Mouse (Mus musculus): ENCODE results near the gene Slc12a6.
A peak's percentile ranks its signal among the peaks of the same experiment; 100 is the strongest.
"Not testable (repeated sequence)": the region's sequence is repeated elsewhere in the genome, so short reads cannot be mapped to it uniquely, and the experiment has no call there.

The Slc12a6 gene

DNA sequence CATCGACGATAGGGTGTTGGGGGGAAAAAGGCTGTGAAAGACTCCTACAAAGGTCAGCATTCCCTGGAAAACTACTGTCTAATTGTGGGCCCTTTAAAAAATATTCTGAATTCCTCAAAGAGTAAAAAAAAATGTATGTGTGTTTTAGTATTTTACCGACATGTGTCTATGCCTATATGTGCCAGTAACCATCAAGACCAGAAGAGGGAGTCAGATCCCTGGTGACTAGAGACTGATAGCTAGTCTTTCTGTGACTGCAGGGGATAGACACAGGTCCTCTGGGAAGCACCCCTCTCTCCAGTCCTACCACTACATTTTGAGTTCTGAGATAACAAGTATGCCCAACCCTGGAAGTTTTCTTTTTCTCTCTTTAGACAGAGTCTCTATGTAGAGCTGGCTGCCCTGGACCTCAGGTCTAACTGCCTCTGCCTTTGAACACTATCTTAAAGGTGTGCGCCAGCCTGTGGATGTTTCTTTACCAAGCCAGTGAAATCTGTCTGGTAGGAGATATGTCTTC, 2.8 kb upstream of the Slc12a6 start:
- peak; percentile 58 for DNase-seq (ENCODE audit: low read depth)

DNA sequence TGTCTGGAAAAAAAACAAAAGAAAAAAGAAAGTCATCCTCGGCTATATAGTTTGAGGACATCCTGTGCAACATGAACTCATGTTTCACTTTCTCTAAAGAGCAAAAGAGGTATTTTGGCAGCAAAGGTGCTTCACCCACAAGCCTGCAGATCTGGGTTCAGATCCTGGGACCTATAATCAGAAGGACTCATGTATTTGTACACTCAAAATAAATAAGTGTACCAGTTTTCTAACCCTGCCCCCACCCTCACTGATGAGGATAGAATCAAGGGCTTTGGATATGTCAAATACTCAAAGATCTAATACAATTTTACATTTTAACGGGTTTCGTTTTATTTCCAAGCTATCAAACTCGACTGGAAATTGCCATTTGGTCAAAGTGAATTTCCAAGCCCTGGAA, 1.3 kb upstream of the Slc12a6 start:
- no peak for DNase-seq (ENCODE audit: low read depth)

DNA sequence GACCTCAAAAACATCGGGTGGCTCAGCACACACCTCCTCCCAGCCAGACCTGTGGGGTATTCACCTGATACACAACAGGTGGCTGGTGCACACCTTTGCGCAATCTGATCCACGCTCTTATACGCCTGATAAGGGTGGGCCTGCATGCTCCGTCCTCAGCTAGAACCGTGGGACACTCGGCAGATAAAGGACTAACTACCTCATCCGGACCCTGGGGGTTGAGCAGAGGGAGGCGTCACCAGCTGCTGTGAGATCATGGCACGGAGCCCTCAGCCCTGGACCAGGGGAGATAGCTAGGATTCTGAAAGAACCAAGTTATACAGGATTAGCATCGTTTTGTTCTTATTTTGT, 592 bp downstream of the Slc12a6 start, which contains the start of gene Gm21985:
TSS of gene Gm21985 (plus strand) at position 73 of the 351 bp plus-strand sequence.
- DNase-seq (ENCODE audit: low read depth) = no peak

DNA sequence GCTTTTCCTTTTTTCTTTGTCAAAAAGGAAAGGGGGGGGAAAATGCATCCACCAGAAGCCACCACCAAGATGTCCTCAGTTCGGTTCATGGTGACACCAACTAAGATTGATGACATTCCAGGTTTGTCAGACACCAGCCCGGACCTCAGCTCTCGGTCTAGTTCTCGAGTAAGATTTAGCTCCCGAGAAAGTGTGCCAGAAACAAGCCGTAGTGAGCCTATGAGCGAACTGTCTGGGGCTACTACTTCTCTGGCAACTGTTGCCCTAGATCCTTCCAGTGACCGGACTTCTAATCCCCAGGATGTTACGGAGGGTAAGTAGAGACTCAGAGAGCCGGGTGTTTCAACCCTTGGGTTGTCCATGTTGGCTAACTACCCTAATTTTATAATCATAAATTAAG, 1.2 kb downstream of the Slc12a6 start:
- no peak for DNase-seq (ENCODE audit: low read depth)

DNA sequence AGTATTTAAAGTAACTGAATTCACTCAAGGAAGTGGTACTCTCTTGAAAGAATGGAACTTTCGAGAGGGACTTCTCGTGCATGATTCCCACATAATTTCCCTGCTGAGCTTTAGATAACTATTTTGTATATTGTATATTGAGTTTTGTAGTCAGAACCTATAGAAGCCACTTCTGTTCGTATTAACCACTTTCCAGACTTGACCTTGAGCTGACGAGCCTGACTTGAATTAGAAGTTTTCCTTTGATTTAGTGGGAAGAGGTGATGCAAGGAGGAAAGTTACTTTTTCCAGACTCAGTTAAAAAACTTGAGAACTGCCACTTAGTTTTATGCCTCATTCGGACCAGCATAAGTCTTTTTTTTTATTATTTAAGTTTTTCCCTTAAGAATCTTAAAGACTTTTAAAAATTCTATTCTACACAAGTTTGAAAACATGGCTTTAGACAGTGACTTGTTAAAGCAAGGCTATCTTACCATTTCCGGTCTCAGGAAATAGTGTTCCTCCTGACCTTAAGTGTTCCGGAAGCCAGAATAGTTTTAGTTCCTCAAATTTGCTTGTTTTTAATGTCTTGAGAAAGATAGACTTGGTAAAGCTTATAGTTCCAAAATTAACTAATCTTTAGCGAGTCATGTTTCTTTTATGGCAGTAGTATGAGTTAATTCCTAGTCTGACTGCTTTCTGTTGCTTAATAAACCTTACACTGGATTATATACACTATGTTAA, 2.1 kb downstream of the Slc12a6 start:
- no peak for DNase-seq (ENCODE audit: low read depth)

DNA sequence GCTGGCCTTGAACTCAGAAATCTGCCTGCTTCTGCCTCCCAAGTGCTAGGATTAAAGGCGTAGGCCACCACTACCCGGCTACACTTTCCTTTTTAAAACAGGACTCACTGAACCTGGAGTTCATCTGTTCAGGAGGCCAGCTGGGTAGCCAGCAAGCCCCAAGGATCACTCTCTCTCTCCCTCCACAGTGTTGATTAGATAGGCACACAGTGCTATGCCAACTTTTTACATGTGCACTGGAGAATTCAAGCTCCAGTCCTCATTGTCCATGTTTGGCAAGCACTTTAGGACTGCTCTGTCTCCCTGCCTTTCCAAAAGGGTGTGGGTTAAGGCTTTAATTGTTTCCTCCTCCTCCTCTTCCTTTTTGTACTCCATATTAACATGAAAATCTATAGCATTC, 4.4 kb downstream of the Slc12a6 start:
- DNase-seq (ENCODE audit: low read depth) = no peak

DNA sequence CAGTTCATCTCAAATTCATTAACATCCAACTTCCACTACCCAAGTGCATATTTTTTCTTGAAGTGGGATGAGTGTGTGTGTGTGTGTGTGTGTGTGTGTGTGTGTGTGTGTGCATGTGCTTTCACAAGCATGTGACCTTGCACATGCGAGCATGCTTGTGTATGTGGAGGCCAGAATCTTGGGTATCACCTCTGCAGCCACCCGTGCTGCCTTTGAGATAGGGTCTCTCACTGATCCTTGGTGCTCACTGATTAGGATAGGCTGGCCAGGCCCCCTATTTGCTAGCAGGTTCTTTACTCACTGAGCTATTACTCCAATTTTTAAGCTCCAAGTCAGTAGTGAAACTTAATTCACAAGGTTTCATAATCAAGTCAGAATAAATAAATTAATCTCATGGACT, 7.3 kb downstream of the Slc12a6 start:
- no peak for DNase-seq (ENCODE audit: low read depth)

DNA sequence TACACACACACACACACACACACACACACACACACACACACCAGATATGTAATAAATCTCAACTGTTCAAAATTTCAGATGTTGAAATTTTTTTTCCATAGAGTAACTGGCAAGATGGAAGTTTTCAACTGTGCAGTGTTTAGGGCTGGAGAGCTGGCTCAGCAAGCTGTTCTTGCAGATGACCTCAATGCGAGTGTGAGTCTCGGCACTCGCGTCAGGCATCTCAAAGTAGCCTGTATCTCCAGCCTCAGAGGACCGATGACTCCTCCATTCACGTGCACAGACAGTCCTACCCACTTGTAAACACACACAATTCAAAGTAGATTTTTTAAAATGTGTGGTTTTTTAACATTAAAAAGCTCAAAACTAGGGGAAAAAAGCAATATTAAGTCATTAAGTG, 7.8 kb downstream of the Slc12a6 start:
- no peak for DNase-seq (ENCODE audit: low read depth)

DNA sequence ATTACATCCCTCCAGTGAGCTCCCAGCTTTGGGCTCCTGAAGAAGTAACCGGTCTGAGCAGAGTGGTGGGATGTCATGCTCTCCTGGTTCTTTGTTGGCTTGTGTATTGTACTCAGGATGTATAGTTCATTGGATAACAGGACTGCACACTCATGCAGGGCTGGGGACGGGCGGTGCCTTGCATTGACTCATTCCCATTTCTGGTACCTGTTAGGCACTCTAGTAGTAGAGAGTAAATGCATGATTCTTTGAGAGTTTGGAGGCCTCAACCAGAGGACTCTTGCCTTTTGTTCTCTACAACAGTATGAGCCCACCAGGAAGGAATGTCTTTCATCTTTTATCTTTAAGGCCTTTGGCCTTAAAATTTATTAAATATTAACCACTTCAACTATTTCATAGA, 11.2 kb downstream of the Slc12a6 start:
- DNase-seq (ENCODE audit: low read depth) = no peak

DNA sequence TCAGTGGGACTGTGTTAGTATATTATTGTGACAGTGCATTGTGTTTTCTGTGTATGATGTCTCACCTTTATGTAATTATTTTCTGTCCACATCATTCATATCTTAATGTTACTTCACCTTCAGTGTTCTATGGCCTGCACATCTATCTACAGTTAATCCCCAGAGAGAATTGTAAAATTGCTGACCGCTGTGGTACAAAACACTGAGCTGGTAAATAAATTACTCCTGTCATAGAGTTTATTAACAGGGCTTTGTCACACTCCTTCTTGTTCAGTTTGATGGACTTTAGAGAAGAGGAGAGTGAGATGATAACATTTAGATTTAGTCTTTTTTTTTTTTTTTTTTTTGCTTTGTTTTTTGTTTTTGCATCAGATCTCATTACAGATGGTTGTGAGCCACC, 17.2 kb downstream of the Slc12a6 start:
- DNase-seq (ENCODE audit: low read depth) = no peak

DNA sequence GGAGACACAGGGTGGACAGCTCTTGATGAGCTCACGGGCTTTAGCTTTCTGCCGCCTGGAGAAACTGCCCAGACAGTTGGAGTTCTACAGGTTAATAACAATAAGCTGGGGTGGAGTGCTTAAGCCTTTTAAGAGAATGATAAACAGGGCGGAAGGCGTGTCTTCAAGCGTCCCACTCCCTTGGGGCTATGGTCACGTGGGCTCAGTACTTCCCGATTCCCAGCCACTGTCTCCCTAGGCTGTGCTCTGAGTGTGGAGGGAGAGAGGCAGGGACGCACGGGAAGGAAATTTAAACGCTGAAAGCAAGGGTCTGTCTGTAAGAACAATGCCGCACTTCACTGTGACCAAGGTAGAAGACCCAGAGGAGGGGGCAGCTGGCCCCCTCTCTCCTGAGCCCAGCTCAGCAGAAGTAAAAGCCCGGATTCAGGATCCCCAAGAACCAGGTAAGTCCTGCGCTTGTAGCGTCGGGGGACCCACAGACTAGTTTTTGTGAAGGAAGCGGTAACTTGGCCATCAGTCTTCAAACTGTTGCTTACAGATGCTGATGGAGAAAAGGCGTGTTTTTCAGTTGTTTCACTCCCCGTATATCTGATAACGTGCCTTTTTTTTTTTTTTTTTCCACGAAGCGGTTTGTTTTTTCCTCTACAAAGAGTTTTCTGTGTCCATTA, 18.9 kb downstream of the Slc12a6 start:
- DNase-seq (ENCODE audit: low read depth) = peak; percentile 62

DNA sequence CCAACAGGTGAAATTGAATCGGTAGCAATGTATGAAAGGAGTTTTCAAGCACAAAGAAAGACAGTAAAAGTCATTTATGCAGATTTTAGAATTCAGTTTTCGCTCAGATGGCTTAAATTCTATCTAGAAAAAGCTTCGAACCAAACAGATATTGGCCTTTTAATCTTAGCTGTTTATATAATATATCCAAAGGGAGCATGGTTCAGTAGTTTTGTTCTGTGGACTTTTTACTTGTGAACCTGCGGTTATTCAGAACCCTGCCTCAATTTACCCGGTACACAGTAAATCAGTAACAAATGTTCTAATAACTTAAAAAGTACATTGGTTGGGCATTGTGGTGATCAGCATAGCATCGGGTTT, 19.4 kb downstream of the Slc12a6 start:
- no peak for DNase-seq (ENCODE audit: low read depth)

DNA sequence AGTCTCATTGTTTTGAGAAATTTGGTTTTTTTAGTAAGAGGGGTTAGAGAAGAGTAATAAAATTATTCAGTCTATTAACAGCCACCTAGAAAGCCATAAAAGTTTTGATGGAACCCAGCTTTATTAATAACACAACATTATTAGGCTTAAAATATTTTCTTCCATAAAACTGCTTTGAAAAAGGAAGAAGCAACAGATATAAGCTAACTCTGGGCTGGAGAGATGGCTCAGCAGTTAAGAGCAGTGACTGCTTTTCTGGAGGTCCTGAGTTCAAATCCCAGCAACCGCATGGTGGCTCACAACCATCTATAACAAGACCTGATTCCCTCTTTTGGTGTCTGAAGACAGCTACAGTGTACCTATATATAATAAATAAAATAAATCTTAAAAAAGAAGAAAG, 20.4 kb downstream of the Slc12a6 start:
- DNase-seq (ENCODE audit: low read depth) = not testable (repeated sequence)

DNA sequence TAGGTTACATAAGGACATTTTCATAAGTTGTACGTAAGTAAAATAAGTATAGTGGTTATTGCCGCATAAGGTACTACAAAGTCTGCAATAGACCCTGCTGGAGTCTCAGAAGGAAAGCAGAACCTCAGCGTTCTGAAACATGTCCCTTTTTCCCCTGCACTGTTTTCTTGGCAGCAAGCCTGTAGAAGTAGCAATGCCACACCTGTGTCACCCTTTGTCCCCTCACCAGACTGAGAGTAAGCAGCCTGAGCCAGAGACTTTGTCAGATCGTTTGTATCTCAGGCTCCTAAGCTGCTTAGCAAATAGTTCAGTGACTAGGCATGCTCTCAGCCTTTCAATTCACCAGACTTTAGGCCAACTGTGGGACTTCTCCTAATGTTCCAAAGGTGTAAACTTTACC, 21.4 kb downstream of the Slc12a6 start:
- DNase-seq (ENCODE audit: low read depth) = no peak

DNA sequence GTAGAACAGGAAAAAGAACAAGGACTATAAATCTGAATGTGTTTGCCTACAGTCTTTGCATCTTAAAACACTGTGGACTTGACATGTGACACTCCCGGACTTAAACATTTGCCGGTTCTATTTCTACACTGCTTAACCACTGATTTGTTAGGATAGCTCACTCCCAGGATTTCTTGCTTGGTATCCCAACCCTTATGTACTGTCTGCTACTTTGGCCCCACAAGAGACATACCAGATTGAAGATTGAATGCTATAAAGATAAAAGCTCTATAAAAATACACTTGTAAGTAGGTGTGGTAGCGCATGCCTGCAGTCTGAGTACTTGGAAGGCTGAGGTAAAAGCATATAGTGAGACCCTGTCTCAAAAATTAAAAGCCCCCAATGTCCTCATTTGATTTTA, 23.9 kb downstream of the Slc12a6 start:
- no peak for DNase-seq (ENCODE audit: low read depth)

DNA sequence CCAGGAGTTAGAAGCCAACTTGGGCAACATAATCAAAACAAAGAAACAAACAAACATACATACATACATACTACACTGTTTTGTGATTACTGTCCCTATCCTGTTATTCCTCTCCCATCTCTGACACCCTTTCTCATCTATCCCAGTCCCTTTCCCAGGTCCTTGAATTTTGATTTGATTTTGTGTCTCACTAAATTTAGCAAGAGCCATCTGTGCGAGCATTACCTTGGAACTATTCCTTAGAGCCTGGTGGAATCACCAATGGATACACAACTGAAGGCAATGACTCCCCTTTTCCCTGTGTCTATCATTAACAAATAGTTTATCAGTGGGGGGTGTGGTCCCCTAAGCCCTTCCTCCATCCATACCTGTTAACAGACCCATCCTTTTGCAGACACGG, 27.2 kb downstream of the Slc12a6 start:
- no peak for DNase-seq (ENCODE audit: low read depth)

DNA sequence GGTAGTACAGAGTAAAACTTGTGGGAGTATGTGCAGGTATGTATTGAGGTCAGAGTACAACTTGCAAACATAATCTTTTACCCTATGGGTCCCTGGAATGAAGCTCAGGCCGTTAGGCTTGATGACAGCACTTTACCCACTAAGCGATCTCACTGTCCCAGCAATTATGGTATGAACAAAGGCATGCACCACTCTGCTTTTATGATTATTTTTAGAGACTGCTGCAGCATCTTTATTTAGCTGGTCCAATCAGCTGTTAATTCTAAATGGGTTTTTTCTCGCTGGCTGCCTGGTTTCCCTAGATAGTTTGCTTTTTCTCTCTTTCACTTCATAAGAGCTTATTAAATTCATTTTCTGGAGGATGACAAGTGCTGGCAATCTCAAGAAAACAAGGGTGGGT, 30.6 kb downstream of the Slc12a6 start:
- DNase-seq (ENCODE audit: low read depth) = no peak

DNA sequence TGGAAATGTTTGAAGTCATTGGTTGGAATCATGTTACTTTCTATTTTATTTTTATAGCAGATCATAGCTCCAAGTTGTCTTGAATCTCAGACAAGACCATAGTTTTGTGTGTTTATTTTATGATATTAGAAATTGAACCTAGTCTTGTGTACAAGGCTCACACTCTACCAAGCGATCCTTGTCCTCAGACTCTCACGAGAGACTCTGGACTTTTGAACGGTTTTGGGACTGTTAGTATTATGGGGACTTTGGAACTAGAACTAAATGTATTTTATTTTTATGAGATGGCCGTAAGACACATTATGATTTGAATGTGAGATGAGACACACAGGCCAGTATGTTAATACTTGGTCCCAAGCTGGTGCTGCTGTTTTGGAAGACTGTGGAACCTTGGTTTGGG, 32.6 kb downstream of the Slc12a6 start:
- DNase-seq (ENCODE audit: low read depth) = no peak

DNA sequence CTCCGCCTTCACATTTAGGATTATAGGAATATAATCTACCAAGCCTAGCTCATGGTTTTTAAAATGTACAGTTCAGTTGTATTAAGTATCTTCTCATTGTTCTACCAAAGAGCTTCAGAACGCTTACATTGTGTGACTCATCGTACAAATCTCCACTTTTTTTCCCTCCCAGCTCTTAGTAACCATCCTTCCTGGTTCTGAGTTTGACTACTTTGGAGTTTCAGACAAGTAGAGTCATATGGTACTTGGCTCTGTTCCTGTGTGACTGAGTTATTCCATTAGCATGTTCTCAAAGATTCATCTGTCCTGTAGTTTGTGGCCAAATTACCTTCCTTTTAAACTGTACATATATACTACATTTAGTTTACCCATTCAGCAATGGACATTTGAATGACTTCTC, 43.0 kb downstream of the Slc12a6 start:
- no peak for DNase-seq (ENCODE audit: low read depth)

DNA sequence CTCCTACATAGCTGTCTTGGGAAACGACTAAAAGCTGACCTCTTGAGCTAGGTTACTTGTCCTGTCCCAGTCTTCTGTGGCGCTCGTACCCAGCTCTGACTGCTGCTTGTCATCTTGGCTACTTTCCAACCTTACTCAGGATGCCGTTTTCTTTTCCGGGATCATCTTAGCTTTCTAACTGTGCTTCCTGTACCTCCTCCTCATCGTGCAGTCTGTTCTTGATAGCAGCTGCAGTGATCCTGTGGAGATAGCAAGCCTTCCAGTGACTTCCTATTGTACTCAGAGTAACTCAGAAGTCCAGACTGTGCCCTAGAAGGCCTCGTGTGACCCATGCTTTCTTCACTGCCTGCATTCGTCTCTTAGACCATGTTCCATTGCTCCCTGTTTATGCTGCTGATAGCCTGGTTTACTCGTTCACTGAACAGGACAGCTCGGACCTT, 43.6 kb downstream of the Slc12a6 start:
- DNase-seq (ENCODE audit: low read depth) = no peak

DNA sequence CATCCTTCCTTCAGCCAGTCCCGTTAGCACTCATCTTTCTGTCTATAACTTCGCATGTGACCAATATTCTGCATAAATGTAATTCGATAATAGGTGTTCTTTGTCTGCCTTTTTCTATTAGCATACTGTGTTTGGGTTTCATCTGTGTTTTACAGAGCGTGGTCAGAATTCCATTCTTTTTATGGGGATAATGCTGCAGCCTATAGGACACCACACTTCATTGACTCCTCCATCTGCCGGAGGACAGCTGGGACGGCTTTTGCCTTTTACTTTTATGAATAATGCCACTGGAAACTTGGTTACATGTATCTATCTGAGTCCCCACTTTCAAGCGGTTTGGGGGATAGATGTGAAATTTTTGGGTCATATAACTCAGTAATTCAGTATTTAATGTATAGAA, 50.0 kb downstream of the Slc12a6 start:
- DNase-seq (ENCODE audit: low read depth) = no peak

DNA sequence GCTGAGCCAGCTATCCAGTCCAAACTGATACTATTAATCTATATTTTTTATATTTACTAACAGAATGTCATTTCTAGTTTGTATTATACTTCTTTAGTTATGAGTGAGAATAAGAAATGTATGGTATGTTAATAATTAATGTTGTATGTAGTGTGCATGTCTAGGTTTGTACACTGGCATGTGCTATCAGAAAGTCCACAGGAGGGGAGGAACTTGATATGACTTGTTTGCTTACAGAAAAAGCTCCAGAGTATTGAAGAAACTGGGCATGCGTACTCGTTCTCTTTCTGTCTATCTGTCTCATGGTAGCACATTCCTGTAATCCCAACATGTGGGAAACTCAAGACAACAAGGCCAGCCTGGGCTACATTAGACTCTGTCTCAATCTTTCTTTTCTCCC, 52.6 kb downstream of the Slc12a6 start:
- no peak for DNase-seq (ENCODE audit: low read depth)

DNA sequence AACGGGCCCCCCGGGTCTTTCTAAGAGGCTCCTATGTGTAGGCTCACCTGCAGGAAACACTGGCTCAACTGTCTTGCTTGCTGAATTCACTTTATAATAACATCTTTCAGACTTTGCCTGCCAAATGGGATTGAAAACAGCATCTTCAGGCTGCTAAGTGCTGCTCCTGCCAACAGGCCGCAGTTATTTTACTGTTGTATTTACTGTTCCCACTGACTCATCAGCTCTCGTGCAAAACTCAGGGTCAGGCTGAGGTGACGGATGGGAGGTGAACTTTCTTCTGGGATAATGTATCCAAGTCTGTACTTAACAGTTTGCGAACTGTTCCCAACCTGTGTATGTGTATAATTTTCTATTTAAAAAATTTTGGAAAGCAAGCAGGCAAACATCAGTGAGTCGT, 53.3 kb downstream of the Slc12a6 start:
- no peak for DNase-seq (ENCODE audit: low read depth)
